Mouse (Mus musculus) neural tube, embryonic 14.5 days (tissue): Measurements from ENCODE around the gene Rbms3. TPM values are rescaled to one million over a fixed set of nuclear protein-coding genes. Genes with fewer than 3 reads are reported as not detected.

Source experiments
- ATAC-seq: fragments of 200-750 bp; cut with Nextera tagmentation; 2 replicates; pipeline ENCODE4 v1.8.0; 2017; ENCODE audit warnings: low read depth, mild to moderate bottlenecking, moderate TSS enrichment, moderate library complexity
- H3K27ac ChIP-seq: fragments of 300-500 bp; sonication (generic); 2 replicates; pipeline ENCODE4 v1.5.1; 2014; ENCODE audit warnings: low read depth, mild to moderate bottlenecking, control low read depth, low read length, moderate library complexity, mixed read lengths
- H3K27me3 ChIP-seq: fragments of 300-500 bp; sonication (generic); 2 replicates; pipeline ENCODE4 v1.6.1; 2014; ENCODE audit warnings: low read length; ENCODE audit not compliant: control insufficient read depth, insufficient read depth
- H3K36me3 ChIP-seq: fragments of 300-500 bp; sonication (generic); 2 replicates; pipeline ENCODE4 v1.6.1; 2014; ENCODE audit warnings: low read length, mixed read lengths; ENCODE audit not compliant: control insufficient read depth, insufficient read depth
- H3K4me1 ChIP-seq: fragments of 300-500 bp; sonication (generic); 2 replicates; pipeline ENCODE4 v1.6.1; 2014; ENCODE audit warnings: low read length; ENCODE audit not compliant: control insufficient read depth, insufficient read depth
- H3K4me2 ChIP-seq: fragments of 300-500 bp; sonication (generic); 2 replicates; pipeline ENCODE4 v1.6.1; 2014; ENCODE audit warnings: mild to moderate bottlenecking, low read depth, low read length, control low read depth
- H3K4me3 ChIP-seq: fragments of 300-500 bp; sonication (generic); 2 replicates; pipeline ENCODE4 v1.5.1; 2014; ENCODE audit warnings: low read depth, low read length, control low read depth, mixed read lengths
- H3K9ac ChIP-seq: fragments of 300-500 bp; sonication (generic); replicated peaks from 2 replicates; pipeline ENCODE4 v1.6.1; 2014; ENCODE audit warnings: low read depth, mild to moderate bottlenecking, control low read depth, low read length, mixed read lengths
- H3K9me3 ChIP-seq: fragments of 300-500 bp; sonication (generic); 2 replicates; pipeline ENCODE4 v1.6.1; 2016; ENCODE audit warnings: low read length; ENCODE audit not compliant: control insufficient read depth
- WGBS: fragments of 180-500 bp; shearing (Covaris S2); extraction: QIAGEN DNeasy Blood & Tissue Kit; methylation state at CpG from one replicate; pipeline ENCODE4 v1.1.7; 2014; 5-methylcytosine and 5-hydroxymethylcytosine counted together
- polyA plus RNA-seq: library from polyadenylated mRNA; unstranded; fragments of >200 nt; fragmentation: Nextera tagmentation; extraction: Ambion mirVana; gene quantifications from 2 replicates; pipeline ENCODE4 v1.2.1, GENCODE M21; 2014

The Rbms3 gene
- polyA plus RNA-seq, 1 experiment from 2014 or later, result 79.5 TPM

GRCm38 (mm10) chr9:116596046-116596445 is 1033.7 kb downstream of the Rbms3 start:
- no peak for ATAC-seq
- Histone ChIP-seq H3K36me3 (no peaks in the 10 kb centered on the region), H3K4me3 (no peak overlapping the region), H3K4me1 (no peaks in the 10 kb centered on the region), H3K27me3 (no peaks in the 10 kb centered on the region), H3K9me3 (no peaks in the 10 kb centered on the region), H3K9ac (no peak overlapping the region), H3K4me2 (no peak overlapping the region), H3K27ac (no peak overlapping the region)
- 95% methylated on average over 10 of the region's 10 CpGs for WGBS

- Histone ChIP-seq H3K9ac (no peak overlapping the region), H3K4me1 (no peaks in the 10 kb centered on the region), H3K9me3 (no peaks in the 10 kb centered on the region), H3K27me3 (no peaks in the 10 kb centered on the region), H3K4me2 (no peak overlapping the region), H3K4me3 (no peak overlapping the region), H3K36me3 (no peaks in the 10 kb centered on the region), H3K27ac (no peak overlapping the region)
- no peak for ATAC-seq
- 81% methylated on average over 4 of the region's 4 CpGs for WGBS
These were observed 1037.2 kb downstream of the Rbms3 start for GRCm38 (mm10) chr9:116592486-116592885.

- Histone ChIP-seq H3K4me1 (no peaks in the 10 kb centered on the region), H3K27ac (no peak overlapping the region), H3K4me2 (no peak overlapping the region), H3K9ac (no peak overlapping the region), H3K4me3 (no peak overlapping the region), H3K27me3 (no peaks in the 10 kb centered on the region), H3K36me3 (no peaks in the 10 kb centered on the region), H3K9me3 (no peaks in the 10 kb centered on the region)
- no peak for ATAC-seq
- 88% methylated on average over 9 of the region's 9 CpGs for whole genome bisulfite sequencing
These were observed 1038.6 kb downstream of the Rbms3 start for GRCm38 (mm10) chr9:116591071-116591470.

- Histone ChIP-seq H3K9ac (no peak overlapping the region), H3K9me3 (no peaks in the 10 kb centered on the region), H3K36me3 (no peaks in the 10 kb centered on the region), H3K27me3 (no peaks in the 10 kb centered on the region), H3K27ac (no peak overlapping the region), H3K4me2 (no peak overlapping the region), H3K4me1 (no peaks in the 10 kb centered on the region), H3K4me3 (no peak overlapping the region)
- no peak for ATAC-seq
- WGBS, result 94% methylated on average over 2 of the region's 2 CpGs
These were observed 1060.0 kb downstream of the Rbms3 start for GRCm38 (mm10) chr9:116569680-116570079.

- 92% methylated on average over 7 of the region's 7 CpGs for WGBS
- Histone ChIP-seq H3K9ac (no peak overlapping the region), H3K4me2 (no peak overlapping the region), H3K27ac (no peak overlapping the region), H3K36me3 (no peaks in the 10 kb centered on the region), H3K4me3 (no peak overlapping the region), H3K27me3 (no peaks in the 10 kb centered on the region), H3K4me1 (no peaks in the 10 kb centered on the region), H3K9me3 (no peaks in the 10 kb centered on the region)
- no peak for ATAC-seq
These were observed 1063.0 kb downstream of the Rbms3 start for GRCm38 (mm10) chr9:116566711-116567110.

GRCm38 (mm10) chr9:116557781-116558180 is 1071.9 kb downstream of the Rbms3 start:
- H3K4me2 ChIP-seq, result no peak overlapping the region
- no peaks in the 10 kb centered on the region for H3K36me3 ChIP-seq
- no peaks in the 10 kb centered on the region for H3K9me3 ChIP-seq
- H3K27me3 ChIP-seq, result no peaks in the 10 kb centered on the region
- no peak overlapping the region for H3K9ac ChIP-seq
- H3K4me1 ChIP-seq, result peaks cover 9% of the 10 kb centered on the region; the same call in 1 of the 2 replicates
- 88% methylated on average over 5 of the region's 5 CpGs for WGBS
- no peak overlapping the region for H3K27ac ChIP-seq
- H3K4me3 ChIP-seq, result no peak overlapping the region
- ATAC-seq, result no peak

GRCm38 (mm10) chr9:116556641-116557040 is 1073.1 kb downstream of the Rbms3 start:
- peak; percentile 68; the same call in 1 of the 2 replicates for ATAC-seq
- Histone ChIP-seq H3K27ac (no peak overlapping the region), H3K4me1 (peaks cover 9% of the 10 kb centered on the region; the same call in 1 of the 2 replicates), H3K4me3 (no peak overlapping the region), H3K27me3 (no peaks in the 10 kb centered on the region), H3K9ac (no peak overlapping the region), H3K4me2 (peak overlapping the region; percentile 3; the same call in 1 of the 2 replicates), H3K36me3 (no peaks in the 10 kb centered on the region), H3K9me3 (no peaks in the 10 kb centered on the region)
- 19% methylated on average over 8 of the region's 8 CpGs for WGBS

GRCm38 (mm10) chr9:116553181-116553580 is 1076.5 kb downstream of the Rbms3 start:
- 86% methylated on average over 3 of the region's 3 CpGs for whole genome bisulfite sequencing
- Histone ChIP-seq H3K36me3 (no peaks in the 10 kb centered on the region), H3K27ac (no peak overlapping the region), H3K4me3 (no peak overlapping the region), H3K9ac (no peak overlapping the region), H3K4me2 (no peak overlapping the region), H3K27me3 (no peaks in the 10 kb centered on the region), H3K4me1 (peaks cover 9% of the 10 kb centered on the region; the same call in 1 of the 2 replicates), H3K9me3 (no peaks in the 10 kb centered on the region)
- ATAC-seq, result no peak

GRCm38 (mm10) chr9:116546156-116546555 is 1083.6 kb downstream of the Rbms3 start:
- no peak for ATAC-seq

More at GRCm38 (mm10) chr9:116546156-116546555, 1083.6 kb downstream of the Rbms3 start:
- H3K4me3 ChIP-seq, result no peak overlapping the region
- no peak overlapping the region for H3K4me2 ChIP-seq
- no peaks in the 10 kb centered on the region for H3K27me3 ChIP-seq
- WGBS, result 76% methylated on average over 4 of the region's 4 CpGs
- no peak overlapping the region for H3K9ac ChIP-seq
- no peaks in the 10 kb centered on the region for H3K36me3 ChIP-seq
- H3K27ac ChIP-seq, result no peak overlapping the region
- no peaks in the 10 kb centered on the region for H3K4me1 ChIP-seq
- no peaks in the 10 kb centered on the region for H3K9me3 ChIP-seq
